Mouse (Mus musculus) intestine, embryonic 14.5 days (tissue): ENCODE measurements around the gene Gprc5d. TPM values are rescaled to one million over a fixed set of nuclear protein-coding genes. Genes with fewer than 3 reads are reported as not detected.

ENCODE experiments used
- ATAC-seq: fragments of 200-750 bp; cut with Nextera tagmentation; replicated peaks from 2 replicates; pipeline ENCODE4 v1.8.0; 2017; ENCODE audit warnings: low read depth, moderate number of reproducible peaks, moderate TSS enrichment, moderate library complexity; ENCODE audit not compliant: low FRiP score, low TSS enrichment
- DNase-seq: peaks from one replicate; pipeline ENCODE4 v3.0.0-alpha.2; 2018; ENCODE audit warnings: low spot score
- H3K27ac ChIP-seq: fragments of 300-500 bp; sonication (generic); 2 replicates; pipeline ENCODE4 v1.5.1; 2014; ENCODE audit warnings: low read depth, mild to moderate bottlenecking, control low read depth
- H3K27me3 ChIP-seq: fragments of 300-500 bp; sonication (generic); replicated peaks from 2 replicates; pipeline ENCODE4 v1.6.1; 2014; ENCODE audit warnings: low read length, control low read depth; ENCODE audit not compliant: control insufficient read depth, insufficient read depth
- H3K36me3 ChIP-seq: fragments of 300-500 bp; sonication (generic); 2 replicates; pipeline ENCODE4 v1.6.1; 2014; ENCODE audit warnings: low read length, control low read depth; ENCODE audit not compliant: control insufficient read depth, insufficient read depth
- H3K4me1 ChIP-seq: fragments of 300-500 bp; sonication (generic); replicated peaks from 2 replicates; pipeline ENCODE4 v1.6.1; 2014; ENCODE audit warnings: low read length, control low read depth, mixed read lengths; ENCODE audit not compliant: control insufficient read depth, insufficient read depth
- H3K4me2 ChIP-seq: fragments of 300-500 bp; sonication (generic); 2 replicates; pipeline ENCODE4 v1.6.1; 2014; ENCODE audit warnings: low read length
- H3K4me3 ChIP-seq: fragments of 300-500 bp; sonication (generic); 2 replicates; pipeline ENCODE4 v1.5.1; 2014; ENCODE audit warnings: low read depth, low read length, control low read depth, mixed read lengths
- H3K9ac ChIP-seq: fragments of 300-500 bp; sonication (generic); 2 replicates; pipeline ENCODE4 v1.6.1; 2014; ENCODE audit warnings: mild to moderate bottlenecking, low read length
- H3K9me3 ChIP-seq: fragments of 300-500 bp; sonication (generic); 2 replicates; pipeline ENCODE4 v1.6.1; 2016; ENCODE audit warnings: low read length, control low read depth; ENCODE audit not compliant: control insufficient read depth
- WGBS: fragments of 180-500 bp; shearing (Covaris S2); extraction: QIAGEN DNeasy Blood & Tissue Kit; methylation state at CpG from one replicate; pipeline ENCODE4 v1.1.7; 2014; 5-methylcytosine and 5-hydroxymethylcytosine counted together
- polyA plus RNA-seq: library from polyadenylated mRNA; unstranded; fragments of >200 nt; fragmentation: Nextera tagmentation; extraction: Ambion mirVana; gene quantifications from 2 replicates; pipeline ENCODE4 v1.2.1, GENCODE M21; 2014

Gprc5d gene
- polyA plus RNA-seq, 1 experiment from 2014 or later, result not detected

GRCm38 (mm10) chr6:135069856-135070255 lies 48.2 kb downstream of the Gprc5d start:
- H3K27ac ChIP-seq, result no peak overlapping the region
- H3K4me3 ChIP-seq, result no peak overlapping the region
- DNase-seq (no peak), ATAC-seq (no peak)
- H3K36me3 ChIP-seq, result no peaks in the 10 kb centered on the region
- no peaks in the 10 kb centered on the region for H3K9me3 ChIP-seq
- WGBS, result 66% methylated on average over 6 of the region's 6 CpGs
- no peak overlapping the region for H3K9ac ChIP-seq
- 0 out of 2 replicates have a peak, but pooled peaks cover 6% of the 10 kb centered on the region for H3K4me1 ChIP-seq
- H3K27me3 ChIP-seq, result no peaks in the 10 kb centered on the region
- no peak overlapping the region for H3K4me2 ChIP-seq

GRCm38 (mm10) chr6:135068221-135068620 lies 49.9 kb downstream of the Gprc5d start:
- Histone ChIP-seq H3K36me3 (no peaks in the 10 kb centered on the region), H3K9me3 (no peaks in the 10 kb centered on the region), H3K27ac (no peak overlapping the region), H3K9ac (no peak overlapping the region), H3K4me1 (0 out of 2 replicates have a peak, but pooled peaks cover 8% of the 10 kb centered on the region), H3K4me3 (no peak overlapping the region), H3K4me2 (no peak overlapping the region), H3K27me3 (no peaks in the 10 kb centered on the region)
- WGBS, result 77% methylated on average over 5 of the region's 5 CpGs
- no peak for DNase-seq
- ATAC-seq, result no peak

GRCm38 (mm10) chr6:135066795-135067445 lies 51.2 kb downstream of the Gprc5d start:
- Histone ChIP-seq H3K36me3 (no peaks in the 10 kb centered on the region), H3K4me1 (0 out of 2 replicates have a peak, but pooled peaks cover 8% of the 10 kb centered on the region), H3K4me2 (0 out of 2 replicates have a peak overlapping the region, but pooled peaks have one; percentile 0), H3K27me3 (no peaks in the 10 kb centered on the region), H3K4me3 (no peak overlapping the region), H3K9ac (no peak overlapping the region), H3K9me3 (no peaks in the 10 kb centered on the region), H3K27ac (no peak overlapping the region)
- no peak for DNase-seq
- ATAC-seq, result no peak
- WGBS, result 31% methylated on average over 6 of the region's 6 CpGs

- Histone ChIP-seq H3K4me1 (0 out of 2 replicates have a peak, but pooled peaks cover 8% of the 10 kb centered on the region), H3K36me3 (no peaks in the 10 kb centered on the region), H3K4me3 (peak within 1 kb of the TSS; percentile 54), H3K27me3 (no peaks in the 10 kb centered on the region), H3K27ac (peak within 1 kb of the TSS; percentile 34; the same call in 1 of the 2 replicates), H3K9ac (peak within 1 kb of the TSS; percentile 50), H3K4me2 (peak within 1 kb of the TSS; percentile 81), H3K9me3 (no peaks in the 10 kb centered on the region)
- ATAC-seq, result peak; percentile 83
- WGBS, result under 1% methylated on average over 44 of the region's 44 CpGs
- DNase-seq, result peak; percentile 82
These were observed 52.7 kb downstream of the Gprc5d start, which contains the start of gene Gprc5a for GRCm38 (mm10) chr6:135065236-135065957. Gene Gprc5a, plus strand, starts transcription at chr6:135065651.

- 71% methylated on average over 12 of the region's 12 CpGs for WGBS
These were observed 53.5 kb downstream of the Gprc5d start for GRCm38 (mm10) chr6:135064621-135065020.

GRCm38 (mm10) chr6:135060728-135061127 lies 57.4 kb downstream of the Gprc5d start:
- Histone ChIP-seq H3K9ac (no peak overlapping the region), H3K27ac (no peak overlapping the region), H3K4me1 (0 out of 2 replicates have a peak, but pooled peaks cover 4% of the 10 kb centered on the region), H3K9me3 (no peaks in the 10 kb centered on the region), H3K27me3 (no peaks in the 10 kb centered on the region), H3K4me2 (no peak overlapping the region), H3K4me3 (no peak overlapping the region), H3K36me3 (no peaks in the 10 kb centered on the region)
- no peak for DNase-seq
- ATAC-seq, result no peak
- 91% methylated on average over 4 of the region's 4 CpGs for WGBS

More at GRCm38 (mm10) chr6:135064621-135065020, 53.5 kb downstream of the Gprc5d start:
- no peaks in the 10 kb centered on the region for H3K36me3 ChIP-seq
- DNase-seq (no peak), ATAC-seq (no peak)
- H3K4me1 ChIP-seq, result 0 out of 2 replicates have a peak, but pooled peaks cover 8% of the 10 kb centered on the region
- H3K4me3 ChIP-seq, result no peak overlapping the region
- H3K27me3 ChIP-seq, result no peaks in the 10 kb centered on the region
- H3K9me3 ChIP-seq, result no peaks in the 10 kb centered on the region
- no peak overlapping the region for H3K27ac ChIP-seq
- no peak overlapping the region for H3K9ac ChIP-seq
- peak overlapping the region; percentile 81; the same call in 1 of the 2 replicates for H3K4me2 ChIP-seq

Other genes starting within 250 kb of the Gprc5d start
- 10.7 and 11.1 TPM in 2 replicates for gene Gpr19, start 219.7 kb downstream of the Gprc5d start, polyA plus RNA-seq
- 15.8 and 16.0 TPM in 2 replicates for gene Cdkn1b, start 197.9 kb downstream of the Gprc5d start, polyA plus RNA-seq
- 3.2 and 3.9 TPM in 2 replicates for gene Apold1, start 136.6 kb downstream of the Gprc5d start, polyA plus RNA-seq
- 103 and 115 TPM in 2 replicates for gene Ddx47, start 106.7 kb downstream of the Gprc5d start, polyA plus RNA-seq
- 9.1 and 9.3 TPM in 2 replicates for gene Gprc5a, start 52.6 kb downstream of the Gprc5d start, polyA plus RNA-seq
- gene Fam234b, start 79.7 kb upstream of the Gprc5d start, polyA plus RNA-seq, result 40.8 and 42.4 TPM in 2 replicates
- 13.9 and 14.7 TPM in 2 replicates for gene Hebp1, start 79.7 kb upstream of the Gprc5d start, polyA plus RNA-seq
- 0.70 and 1.6 TPM in 2 replicates for gene Gsg1, start 136.1 kb upstream of the Gprc5d start, polyA plus RNA-seq
- 0.13 and 0.32 TPM in 2 replicates for gene Pbp2, start 192.1 kb upstream of the Gprc5d start, polyA plus RNA-seq
- 12.7 and 15.2 TPM in 2 replicates for gene Emp1, start 244.3 kb upstream of the Gprc5d start, polyA plus RNA-seq